Mouse (Mus musculus) kidney, postnatal 25 days (tissue): ENCODE data around the gene Me1.
"Not testable (repeated sequence)": the region's sequence is repeated elsewhere in the genome, so short reads cannot be mapped to it uniquely, and the experiment has no call there.

Source experiments
- DNase-seq, 2 experiments: peaks; one replicate each; pipeline ENCODE4 v3.0.0; 2021; ENCODE audit warnings: mixed read lengths in 2 of 2

Me1 gene

DNA sequence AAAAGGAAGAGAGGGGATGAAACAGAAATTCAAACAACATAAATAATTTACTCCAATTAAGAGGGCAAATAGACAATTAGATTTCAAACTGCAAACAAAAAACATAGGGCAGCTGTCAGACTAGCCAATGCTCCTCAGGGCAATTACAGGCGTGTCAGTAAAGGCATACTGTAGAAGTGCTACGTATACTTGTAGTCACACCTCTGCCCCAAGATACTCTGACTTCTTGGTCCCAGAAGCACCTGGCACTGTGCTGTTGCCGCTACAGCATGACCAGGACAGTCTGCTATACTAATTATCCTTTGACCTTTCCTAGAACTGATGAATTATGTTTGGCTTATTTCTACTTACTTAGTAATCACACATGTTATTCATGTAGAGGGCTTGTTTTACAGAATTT, 44.5 kb downstream of the Me1 start:
- DNase-seq, result no peak

DNA sequence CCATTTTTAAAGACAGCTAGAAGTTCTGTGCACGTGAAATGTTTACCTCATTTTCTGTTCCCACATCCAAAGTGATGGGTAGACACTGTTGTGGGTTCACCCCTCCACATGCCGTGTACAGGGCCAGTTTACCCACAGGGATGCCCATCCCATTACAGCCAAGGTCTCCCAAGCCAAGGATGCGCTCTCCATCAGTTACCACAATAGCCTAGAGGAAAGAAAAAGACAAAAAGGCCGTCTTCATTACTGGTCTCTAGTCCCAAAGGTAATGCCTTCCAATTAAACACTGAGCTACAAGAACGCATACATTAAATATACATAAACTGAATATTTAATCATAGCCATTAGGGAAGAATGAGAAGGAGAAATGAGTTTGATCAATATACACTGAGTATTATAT, 44.9 kb downstream of the Me1 start:
- DNase-seq, result no peak

DNA sequence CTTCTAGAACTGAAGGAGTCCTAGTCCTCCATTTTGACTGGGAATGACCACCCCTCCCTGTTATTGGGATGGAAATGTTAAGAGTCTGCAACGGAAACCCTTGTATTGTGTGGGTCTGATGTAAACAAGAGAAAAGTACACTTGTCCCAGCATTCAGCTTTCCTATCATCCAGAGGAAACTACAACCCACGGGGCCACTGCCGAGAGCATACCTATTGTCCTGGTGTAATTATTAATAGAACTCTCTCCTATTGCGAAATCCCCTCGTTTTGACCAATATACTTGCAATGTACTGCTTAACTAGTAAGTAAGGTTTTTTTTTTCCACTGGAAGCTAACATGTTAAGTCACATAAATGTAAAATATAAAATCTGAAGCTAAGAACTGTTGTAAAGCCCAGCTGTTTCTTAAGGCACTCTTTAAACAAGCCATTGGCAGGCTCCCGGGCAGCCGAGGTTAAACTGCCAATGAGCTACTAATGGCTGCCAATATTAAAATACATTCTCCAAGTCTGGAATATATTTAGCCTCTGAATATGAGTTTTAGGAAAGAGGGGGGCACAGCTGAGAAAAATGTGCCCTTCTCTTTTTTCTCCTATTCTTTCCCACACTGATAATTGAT, 47.7 kb downstream of the Me1 start:
- DNase-seq, result peak; percentile 18 to 51

DNA sequence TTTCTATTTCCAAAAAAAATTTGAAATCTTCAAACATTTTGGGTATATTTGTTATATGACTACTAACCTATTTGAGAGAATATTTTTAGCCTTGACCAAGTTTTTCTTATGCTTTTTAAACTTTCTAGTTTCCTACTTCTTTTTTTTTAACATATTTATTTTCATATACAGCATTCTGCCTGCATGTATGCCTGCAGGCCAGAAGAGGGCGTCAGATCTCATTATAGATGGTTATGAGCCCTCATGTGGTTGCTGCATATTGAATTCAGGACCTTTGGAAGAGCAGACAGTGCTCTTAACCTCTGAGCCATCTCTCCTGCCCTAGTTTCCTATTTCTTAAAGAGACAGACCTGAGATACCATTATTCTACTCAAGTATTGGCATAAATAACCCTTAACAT, 48.9 kb downstream of the Me1 start:
- no peak for DNase-seq

DNA sequence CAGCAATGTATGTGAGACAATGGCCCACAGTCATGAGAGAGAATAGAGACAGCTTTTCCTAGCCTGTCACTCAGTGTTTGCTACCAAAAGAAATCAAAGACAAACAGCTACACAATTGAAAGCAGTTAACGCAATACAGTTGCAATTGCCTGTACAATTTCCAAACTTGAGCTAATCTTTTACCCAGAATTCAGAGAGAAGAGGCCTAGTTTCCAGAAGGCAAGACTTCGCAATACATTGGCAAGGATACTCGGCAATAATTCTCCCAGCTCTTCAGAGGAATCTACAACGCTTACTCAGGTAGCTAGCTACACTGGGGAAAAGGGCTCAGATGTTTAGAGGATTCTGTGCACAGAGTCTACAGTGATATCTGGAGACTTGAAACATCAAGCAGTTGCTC, 52.3 kb downstream of the Me1 start:
- DNase-seq, result no peak

DNA sequence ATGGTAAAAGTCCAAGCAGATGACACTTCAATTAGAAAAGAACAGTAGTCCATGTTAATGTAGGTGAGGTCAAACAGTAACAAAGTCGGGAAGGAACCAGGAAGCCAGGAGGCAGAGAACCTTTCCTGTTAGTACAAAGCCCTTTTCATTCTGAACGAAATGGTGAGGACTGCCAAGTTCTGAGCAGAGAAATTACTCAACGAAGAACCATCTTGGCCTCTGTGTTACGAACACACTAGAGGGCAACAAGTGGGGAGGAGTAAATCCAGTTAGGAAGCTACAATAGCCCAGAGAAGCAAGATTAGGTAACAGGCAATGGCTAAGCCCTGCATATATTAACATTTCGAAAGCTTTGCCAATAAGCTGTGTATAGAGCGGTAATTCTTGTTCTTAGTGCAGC, 57.0 kb downstream of the Me1 start:
- peak; percentile 6 to 40 for DNase-seq

DNA sequence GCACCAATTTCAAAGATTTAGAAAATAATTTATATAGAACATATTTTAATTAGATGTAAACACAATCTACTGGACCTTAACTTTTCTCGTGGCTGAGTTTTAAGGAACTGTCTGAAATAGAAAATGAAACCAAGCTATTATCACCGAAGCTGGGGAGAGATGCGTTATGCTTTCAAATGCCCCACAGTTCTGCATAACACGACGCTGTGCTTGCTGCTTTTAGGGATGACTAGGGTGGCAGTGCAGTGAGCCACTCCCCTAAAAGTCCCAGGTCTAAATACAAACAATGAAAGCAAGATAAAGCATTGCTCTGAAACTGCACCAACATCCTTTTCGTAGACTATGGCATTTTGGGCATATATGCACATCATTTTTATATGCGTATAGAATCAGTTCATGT, 64.6 kb downstream of the Me1 start:
- no peak for DNase-seq

DNA sequence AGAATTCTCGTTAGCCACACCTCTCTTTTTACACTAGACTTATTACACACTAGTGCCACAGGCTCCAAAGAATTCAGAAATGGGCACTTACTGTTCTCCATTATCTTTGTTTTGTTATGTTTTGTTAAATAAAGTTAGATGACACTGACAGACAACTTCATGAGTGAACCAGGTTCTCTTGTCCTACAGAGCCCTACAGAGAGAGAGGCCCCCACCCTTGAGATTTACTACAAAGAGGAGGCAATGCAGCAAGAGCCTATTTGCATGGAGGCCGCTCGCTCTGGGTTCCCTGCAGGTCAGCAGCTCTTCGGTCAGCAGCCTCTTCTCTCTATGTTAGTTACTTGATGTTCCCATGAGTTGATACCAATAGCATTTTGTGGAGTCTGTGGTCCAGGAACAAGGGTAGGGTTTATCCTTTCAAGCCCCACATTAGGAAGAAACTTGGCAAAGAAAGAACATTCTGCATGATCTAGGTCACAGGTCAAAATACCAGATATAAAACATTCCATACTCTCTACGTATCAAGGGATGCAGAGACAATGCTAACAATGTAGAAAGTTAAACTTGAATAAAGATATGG, 65.3 kb downstream of the Me1 start:
- no peak for DNase-seq

DNA sequence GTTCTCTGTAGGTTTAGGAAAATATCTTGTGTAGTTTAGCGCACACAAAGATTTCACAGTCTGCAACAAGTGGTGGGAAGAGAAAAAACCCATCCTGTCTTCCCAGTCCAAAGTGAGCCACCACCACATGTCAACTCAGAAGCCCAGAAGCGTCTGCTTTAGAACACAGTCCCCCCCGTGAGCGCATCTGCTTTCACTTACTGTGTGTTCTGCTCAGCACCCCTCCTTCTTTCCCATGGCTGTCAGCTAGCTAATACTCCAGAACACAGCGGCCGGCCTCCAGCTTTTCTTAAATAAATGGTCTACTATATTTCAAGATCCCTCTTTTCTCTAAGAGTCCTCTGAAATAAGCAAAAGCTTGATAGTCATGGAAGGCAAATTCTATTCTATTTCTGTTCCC, 66.4 kb downstream of the Me1 start:
- no peak for DNase-seq

DNA sequence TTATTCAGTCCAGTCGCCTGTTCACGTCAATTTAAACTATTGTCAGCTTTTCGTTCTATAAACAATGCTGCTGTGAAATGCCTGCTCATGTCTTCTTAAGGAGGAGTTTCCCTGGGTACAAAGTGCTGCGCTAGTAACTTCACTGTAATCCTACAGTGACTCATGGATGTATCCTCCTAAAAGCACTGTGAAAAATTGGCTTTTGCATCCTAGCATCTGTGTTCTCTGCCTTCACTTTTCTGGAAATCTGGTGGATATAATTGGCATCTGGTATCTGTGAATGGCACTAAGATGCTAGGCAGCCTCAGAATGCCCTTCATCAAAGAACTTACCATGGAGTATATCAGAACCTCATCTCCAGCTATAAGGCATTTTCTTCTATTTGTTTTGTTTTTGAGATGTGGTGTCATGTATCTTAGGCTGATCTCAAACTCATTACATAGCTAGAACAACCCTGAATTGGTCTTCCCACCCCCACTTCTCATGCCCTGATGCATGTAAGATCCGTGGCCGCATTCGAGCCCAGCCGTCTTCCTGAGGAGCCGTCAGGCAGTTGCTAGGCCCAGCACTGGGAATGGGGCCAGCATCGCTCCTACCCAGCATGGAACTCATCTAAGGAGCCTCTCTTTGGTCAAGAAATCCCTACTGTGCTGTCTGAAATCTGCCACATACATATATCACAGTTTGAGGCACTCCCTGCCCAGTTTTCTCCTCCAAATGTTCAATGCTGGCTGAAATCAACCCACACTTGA, 67.8 kb downstream of the Me1 start:
- DNase-seq, result no peak

DNA sequence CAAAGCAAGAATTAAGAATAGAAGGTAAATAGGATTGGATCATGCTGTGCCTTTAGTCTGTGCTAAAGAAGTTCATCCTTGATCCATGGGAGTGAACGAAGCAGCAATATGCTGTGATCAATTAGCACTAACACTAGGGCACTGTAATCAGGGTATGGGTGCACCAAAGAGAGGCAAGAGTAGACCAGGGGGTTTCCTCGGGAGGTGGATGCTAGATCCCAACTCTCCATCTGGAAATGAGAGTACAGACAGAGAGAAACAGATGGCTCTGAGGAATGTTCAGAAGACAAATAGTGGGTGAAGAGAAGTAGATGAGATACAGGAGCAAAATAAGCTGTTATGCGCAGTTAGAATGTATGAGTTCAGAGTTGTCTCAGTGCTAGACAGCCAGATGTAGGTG, 68.8 kb downstream of the Me1 start:
- DNase-seq, result no peak

DNA sequence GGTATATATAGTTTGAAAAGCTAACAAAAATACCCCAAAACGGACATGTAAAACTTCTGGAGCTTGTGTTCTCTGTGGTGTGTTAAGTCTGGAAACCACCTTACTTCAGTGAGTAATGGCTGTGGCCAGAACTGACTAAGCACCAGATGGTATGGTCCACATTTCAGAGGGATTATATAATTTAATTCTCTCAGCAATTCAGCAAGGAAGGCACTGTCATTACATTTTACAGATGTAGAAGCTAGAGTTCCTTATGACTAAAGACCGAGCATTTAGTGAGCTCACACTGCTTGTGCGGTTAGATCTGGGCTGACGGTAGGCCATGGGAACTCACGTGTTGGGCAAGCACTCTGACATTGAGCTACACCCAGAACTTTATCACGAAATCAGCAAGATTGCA, 71.0 kb downstream of the Me1 start:
- DNase-seq, result no peak

DNA sequence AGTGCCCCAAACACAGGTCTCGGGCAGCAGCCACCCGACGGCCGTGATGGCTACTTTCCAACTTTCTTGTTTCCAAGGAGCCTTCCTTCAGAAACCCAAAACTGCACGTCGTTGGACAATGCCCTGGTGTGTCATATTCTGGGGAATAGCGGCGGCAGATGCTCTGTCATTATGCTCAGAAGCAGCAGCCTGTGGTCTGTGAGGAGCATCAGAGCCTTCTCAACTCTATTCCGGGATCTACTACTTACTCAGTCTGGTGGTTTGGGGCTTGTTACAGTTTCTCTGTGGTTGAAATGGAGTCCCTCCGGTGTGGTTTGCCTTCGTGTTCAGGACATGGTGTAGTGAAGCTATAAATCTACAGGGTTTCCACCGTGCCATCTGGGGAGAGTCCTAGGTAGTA, 71.7 kb downstream of the Me1 start:
- DNase-seq, result no peak

DNA sequence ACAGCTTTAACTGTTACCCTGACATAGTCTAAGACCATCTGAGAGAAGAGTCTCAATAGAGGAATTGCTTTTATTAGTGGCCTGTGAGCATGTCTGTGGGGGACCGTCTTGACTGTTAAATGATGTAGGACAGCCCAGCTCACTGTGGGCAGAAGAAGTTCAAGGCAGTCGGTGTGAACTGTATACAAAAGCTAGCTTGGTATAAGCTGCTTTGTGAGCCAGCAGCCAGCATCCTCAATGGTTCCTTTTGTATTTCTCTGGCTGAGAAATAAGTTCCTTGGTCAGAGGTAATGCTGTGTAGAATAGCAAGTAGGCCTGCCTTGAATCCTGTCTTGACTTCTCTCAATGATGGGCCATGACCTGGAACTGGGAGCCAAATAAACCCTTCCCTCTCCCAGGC, 73.7 kb downstream of the Me1 start:
- no peak for DNase-seq

DNA sequence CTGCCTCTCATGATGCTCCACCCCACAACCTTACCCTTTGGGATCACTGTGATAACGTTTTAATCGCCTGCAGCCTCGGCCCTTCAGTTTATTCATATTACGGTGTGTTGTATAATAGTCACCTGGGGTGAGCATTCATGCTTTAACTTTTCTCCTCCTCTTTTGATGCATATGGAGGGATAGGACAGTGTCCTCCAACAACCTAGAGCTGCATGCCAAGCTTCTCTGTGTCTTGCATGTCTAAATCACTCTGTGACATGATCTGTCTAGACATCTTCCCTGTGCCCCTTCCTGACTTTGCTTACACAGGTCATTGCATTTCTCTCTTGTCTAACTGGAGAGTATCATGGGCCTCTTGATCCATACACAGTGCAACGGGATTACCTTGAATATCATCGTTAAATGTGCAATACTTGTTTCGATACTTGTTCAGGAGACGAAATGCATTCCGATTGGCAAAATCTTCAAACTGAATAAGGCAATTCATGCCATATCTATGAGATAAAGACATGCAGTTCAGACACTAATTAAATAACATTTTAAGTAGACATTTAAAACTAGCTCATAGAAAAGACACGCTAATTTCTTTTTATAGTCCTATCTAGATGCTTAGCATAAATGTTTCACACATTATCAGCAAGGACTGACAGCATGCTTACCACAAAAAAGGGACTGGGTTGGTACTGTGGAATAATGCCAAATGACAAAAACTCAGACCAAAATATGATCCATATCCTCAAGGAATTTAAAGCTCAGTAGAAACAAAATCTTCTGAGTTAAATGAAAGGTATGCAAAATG, 76.2 kb downstream of the Me1 start:
- DNase-seq, result no peak

DNA sequence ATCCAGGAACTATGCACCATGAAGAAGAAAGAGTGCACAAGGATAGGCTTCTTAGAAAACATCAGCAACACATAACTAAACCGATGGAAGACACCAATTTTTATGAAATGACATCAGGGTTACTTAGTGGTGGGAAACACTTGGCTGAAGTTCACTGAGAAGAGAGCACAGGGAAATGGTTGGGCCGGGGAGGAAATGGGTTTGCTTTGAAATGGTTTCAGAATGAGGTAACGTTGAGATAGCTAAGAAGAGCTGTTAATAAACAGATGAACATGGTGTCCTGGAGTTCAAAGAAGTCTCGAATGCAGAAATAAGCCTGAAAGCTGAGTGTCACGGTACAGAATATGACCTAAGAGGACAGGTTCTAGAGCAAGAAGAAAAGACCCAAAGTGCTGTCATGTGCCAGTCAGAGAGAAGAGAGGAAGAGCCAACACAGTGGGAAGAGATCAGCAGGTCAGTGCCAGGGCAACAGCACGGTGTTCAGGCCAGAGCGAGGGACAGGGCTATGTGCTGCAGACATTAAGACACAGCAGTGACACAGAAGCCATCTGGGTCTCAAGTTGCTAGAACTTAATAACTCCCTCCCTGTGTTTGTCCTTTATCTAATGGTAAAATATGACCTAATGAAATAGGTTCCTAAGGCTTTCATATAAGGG, 77.8 kb downstream of the Me1 start:
- DNase-seq, result no peak

DNA sequence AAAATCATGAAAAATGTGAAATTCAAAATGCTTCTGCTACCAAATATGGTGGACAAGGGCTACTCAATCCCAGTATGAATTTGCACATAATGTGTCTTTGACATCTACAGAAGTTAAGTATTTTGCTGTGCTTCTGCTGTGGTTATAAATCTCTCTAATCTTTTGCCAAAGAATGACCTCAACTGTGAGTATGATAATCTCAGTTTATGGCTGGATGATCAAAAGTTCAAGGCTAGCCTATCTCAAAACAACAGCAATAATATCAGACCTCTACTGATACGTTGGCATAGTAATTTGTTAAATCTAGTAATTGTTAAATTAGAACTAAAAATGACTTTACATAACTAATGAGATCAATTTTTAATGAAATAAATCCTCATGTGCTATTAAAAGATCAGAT, 80.0 kb downstream of the Me1 start:
- DNase-seq, result no peak

DNA sequence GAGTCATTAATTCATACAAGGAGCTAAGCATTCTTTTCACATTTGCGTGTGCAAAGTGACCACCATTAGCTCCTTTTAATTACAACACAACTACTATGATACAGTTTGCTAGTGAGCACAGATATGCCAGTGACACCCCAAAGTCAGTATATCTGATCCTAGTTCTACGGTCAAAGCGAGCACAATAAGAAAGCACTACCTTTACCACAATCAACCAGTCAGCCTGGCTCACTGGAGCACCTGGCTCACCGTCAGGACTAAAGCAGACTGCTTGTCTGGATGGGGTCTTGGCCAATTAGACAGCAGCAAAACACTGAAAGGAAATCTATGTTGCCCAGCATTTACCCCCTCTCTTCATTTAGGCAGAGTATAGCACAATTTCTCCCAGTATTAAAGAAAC, 83.7 kb downstream of the Me1 start:
- DNase-seq, result no peak

DNA sequence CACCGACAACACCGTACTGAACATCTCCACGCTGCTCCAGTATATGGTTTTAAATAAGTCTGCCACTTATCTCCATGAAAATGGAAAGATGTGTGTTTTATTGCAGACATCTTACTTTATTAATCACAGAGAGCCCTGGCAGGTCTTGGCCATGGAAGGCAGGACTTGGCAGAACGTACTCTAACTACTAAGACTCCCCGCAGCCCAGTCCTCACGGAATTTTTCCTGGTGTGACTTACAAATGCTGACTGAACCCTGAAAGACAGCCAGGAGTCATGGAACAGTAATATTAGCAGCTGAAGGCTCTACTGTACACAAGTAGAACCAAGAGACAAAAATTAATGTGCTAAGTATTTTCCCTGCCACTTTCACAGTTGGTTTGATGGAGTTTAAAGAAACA, 90.0 kb downstream of the Me1 start:
- no peak for DNase-seq

DNA sequence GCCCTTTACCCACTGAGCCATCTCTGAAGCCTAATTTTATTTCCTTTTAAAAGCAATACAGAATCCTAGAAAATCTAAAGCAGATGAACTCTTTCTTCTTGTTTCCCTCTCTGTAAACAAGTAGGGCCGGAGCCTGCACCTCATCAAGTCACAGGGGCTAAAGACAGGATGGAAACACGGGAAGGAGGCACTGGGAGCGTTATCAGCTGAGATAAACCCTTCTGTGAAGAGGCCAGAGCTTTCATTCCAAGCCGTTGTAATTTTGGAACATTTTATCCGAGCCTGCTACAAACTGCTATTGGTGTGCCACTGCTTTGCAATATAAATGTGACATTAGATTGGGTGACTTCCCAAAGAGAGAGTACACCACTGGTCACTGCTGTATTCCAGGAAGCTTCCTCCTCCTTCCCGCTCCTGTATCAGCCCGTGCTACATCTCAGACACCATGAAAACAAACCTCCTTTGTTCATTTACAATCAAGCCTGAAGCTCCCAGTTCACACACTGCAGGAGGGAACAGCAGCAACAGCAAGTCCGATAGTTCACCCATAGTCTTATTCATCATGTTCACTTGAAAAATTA, 95.9 kb downstream of the Me1 start:
- DNase-seq, result no peak

DNA sequence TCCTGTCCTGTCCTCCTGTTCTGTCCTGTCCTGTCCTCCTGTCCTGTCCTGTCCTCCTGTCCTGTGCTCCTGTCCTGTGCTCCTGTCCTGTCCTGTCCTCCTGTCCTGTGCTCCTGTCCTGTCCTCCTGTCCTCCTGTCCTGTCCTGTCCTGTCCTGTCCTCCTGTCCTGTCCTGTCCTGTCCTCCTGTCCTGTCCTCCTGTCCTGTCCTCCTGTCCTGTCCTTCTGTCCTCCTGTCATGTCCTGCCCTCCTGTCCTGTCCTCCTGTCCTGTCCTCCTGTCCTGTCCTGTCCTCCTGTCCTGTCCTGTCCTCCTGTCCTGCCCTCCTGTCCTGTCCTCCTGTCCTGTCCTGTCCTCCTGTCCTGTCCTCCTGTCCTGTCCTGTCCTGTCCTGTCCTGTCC, 98.8 kb downstream of the Me1 start:
- DNase-seq, result not testable (repeated sequence)

DNA sequence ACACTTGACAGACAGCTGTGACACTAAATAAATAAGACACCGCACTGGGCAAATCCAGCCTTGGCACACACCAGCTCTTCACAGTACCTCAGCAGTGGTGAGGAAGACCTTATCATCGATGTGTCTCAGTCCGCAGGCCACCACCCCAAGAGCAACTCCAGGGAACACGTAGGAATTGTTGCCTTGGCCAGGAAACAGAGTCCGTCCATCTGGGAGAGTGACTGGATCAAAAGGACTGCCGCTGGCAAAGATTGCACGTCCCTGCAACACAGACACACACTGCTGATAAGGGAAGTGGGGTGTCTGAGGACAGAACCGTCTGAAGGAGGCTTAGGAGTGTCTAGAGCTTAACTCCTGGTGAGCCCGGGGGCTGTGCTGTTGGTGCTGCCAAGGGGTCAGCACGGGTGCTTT, 101.4 kb downstream of the Me1 start:
- DNase-seq, result not testable (repeated sequence)
